Mouse (Mus musculus) small intestine, adult 2 months (tissue): Measurements from ENCODE around the gene Stat1. TPM values are rescaled to one million over a fixed set of nuclear protein-coding genes. Genes with fewer than 3 reads are reported as not detected.

ENCODE experiments used
- H3K27ac ChIP-seq: fragments of 200-500 bp; 2 replicates; pipeline ENCODE4 v1.5.1; 2012; ENCODE audit warnings: low read depth, low read length, control low read depth, inconsistent platforms; ENCODE audit not compliant: insufficient read depth
- H3K27me3 ChIP-seq: fragments of 200-500 bp; 2 replicates; pipeline ENCODE4 v1.6.1; 2012; ENCODE audit warnings: mild to moderate bottlenecking, moderate library complexity, low read length, inconsistent platforms; ENCODE audit not compliant: control insufficient read depth, insufficient read depth
- H3K36me3 ChIP-seq: fragments of 200-500 bp; 2 replicates; pipeline ENCODE4 v1.6.1; 2012; ENCODE audit warnings: mild to moderate bottlenecking, low read length, control low read depth, inconsistent platforms; ENCODE audit not compliant: control insufficient read depth, insufficient read depth
- H3K4me1 ChIP-seq: fragments of 200-500 bp; 2 replicates; pipeline ENCODE4 v1.6.1; 2012; ENCODE audit warnings: low read length, inconsistent platforms, mixed read lengths; ENCODE audit not compliant: control insufficient read depth, insufficient read depth, insufficient read length
- H3K4me3 ChIP-seq: fragments of 200-500 bp; 2 replicates; pipeline ENCODE4 v1.5.1; 2012; ENCODE audit warnings: low read depth, mild to moderate bottlenecking, control low read depth, inconsistent platforms, low read length, moderate library complexity
- CTCF ChIP-seq: fragments of 200-500 bp; IDR thresholded peaks from 2 replicates; pipeline ENCODE4 v1.5.1; 2012; ENCODE audit warnings: low read depth, mild to moderate bottlenecking, control low read depth, inconsistent platforms, low read length, moderate library complexity, mixed read lengths; ENCODE audit not compliant: insufficient replicate concordance, insufficient read length; ENCODE audit errors: extremely low read depth
- POLR2A ChIP-seq: fragments of 200-500 bp; IDR thresholded peaks from 2 replicates; pipeline ENCODE4 v1.6.1; 2012; ENCODE audit warnings: low read depth, mild to moderate bottlenecking, control low read depth, inconsistent platforms, low read length, moderate library complexity
- WGBS: fragments of 180-500 bp; shearing (Covaris S2); methylation state at CpG from one replicate; pipeline ENCODE4 v1.1.7; 2018; 5-methylcytosine and 5-hydroxymethylcytosine counted together
- polyA plus RNA-seq: library from polyadenylated mRNA; depleted of rRNA; stranded (reverse); fragments of >200 nt; gene quantifications from 2 replicates; pipeline ENCODE4 v1.2.3, GENCODE M21; 2012; rRNA removed

Gene Stat1
- 26.3 and 87.0 TPM in 2 replicates for polyA plus RNA-seq

DNA sequence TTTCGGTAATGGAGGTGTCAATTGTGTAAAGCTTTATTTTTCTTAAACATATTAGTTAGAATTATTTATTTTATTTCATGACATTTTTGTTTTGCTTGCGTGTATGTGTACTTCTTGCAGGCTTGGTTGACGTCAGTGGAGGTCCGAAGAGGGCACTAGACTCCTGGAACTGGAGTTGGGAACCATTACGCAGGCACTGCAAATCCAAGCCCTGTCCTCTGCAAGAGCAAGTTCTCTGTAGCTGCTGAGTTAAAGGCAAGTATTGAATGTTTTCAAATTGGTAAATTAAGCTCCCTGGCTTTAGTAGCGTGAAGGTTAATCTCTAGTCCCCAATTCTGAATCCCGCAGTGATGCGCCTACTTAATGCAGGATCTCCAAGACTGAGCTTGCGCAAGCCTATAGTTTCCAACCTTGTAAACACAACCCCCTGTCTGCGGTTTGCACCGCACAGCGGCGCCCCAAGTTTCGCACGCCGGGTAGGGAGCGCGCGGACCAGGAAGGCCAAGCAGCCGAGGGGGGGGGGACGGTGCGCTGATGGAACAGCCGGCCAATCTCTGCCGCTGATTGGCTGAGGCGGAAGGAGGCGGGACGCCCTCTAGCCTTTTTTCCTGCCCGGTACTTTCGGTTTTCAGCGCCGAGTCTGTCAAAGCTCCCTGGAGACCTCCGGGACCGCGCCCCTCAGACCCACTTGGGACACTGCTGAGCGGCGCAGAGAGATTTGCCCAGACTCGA lies at the start of gene Stat1:
TSS of gene Stat1 (plus strand) at position 581 of the 732 bp plus-strand sequence.
- no peaks in the 10 kb centered on the region for H3K27me3 ChIP-seq
- peak; percentile 83 for TF ChIP-seq POLR2A
- 0 out of 2 replicates have a peak, but pooled peaks have one; percentile 34 for TF ChIP-seq CTCF
- H3K36me3 ChIP-seq: peaks cover 22% of the 10 kb centered on the region
- peak within 1 kb of the TSS; percentile 99 for H3K4me3 ChIP-seq
- WGBS: 3% methylated on average over 37 of the region's 37 CpGs
- peak within 1 kb of the TSS; percentile 91 for H3K27ac ChIP-seq
- peaks cover 11% of the 10 kb centered on the region for H3K4me1 ChIP-seq

DNA sequence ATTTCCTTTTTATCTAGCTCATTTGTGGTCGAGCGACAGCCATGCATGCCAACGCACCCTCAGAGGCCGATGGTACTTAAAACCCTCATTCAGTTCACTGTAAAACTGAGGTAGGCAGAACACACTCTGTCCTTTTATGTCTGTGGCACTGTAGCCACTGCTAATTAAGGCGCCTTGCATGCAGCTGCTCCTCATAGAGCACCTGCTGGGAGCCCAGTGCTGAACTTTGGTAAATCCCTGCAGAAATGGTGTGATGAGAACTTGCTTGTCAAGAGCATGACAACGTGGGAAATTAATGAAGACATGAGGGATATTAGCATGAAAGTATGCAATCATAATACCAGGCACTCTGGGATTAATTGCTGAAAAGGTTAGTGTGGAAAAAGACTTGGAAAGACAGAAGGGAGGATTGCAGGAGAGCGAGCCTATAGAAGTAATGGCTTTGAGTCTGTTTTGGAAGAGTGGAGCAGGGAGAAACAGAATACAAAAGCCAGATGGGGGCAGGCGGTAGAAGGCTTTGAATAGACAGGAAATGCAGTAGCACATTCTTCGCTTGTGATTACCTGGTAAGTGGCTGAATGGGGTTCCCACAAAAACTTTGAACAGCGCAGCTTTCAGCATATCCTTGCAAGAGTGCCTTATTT lies 39.4 kb upstream of the Stat1 start:
- H3K27ac ChIP-seq: no peak overlapping the region
- no peaks in the 10 kb centered on the region for H3K27me3 ChIP-seq
- H3K4me3 ChIP-seq: no peak overlapping the region
- no peaks in the 10 kb centered on the region for H3K4me1 ChIP-seq
- TF ChIP-seq POLR2A: no peak
- no peak for TF ChIP-seq CTCF
- 47% methylated on average over 10 of the region's 10 CpGs for WGBS
- H3K36me3 ChIP-seq: 0 out of 2 replicates have a peak, but pooled peaks cover 1% of the 10 kb centered on the region

DNA sequence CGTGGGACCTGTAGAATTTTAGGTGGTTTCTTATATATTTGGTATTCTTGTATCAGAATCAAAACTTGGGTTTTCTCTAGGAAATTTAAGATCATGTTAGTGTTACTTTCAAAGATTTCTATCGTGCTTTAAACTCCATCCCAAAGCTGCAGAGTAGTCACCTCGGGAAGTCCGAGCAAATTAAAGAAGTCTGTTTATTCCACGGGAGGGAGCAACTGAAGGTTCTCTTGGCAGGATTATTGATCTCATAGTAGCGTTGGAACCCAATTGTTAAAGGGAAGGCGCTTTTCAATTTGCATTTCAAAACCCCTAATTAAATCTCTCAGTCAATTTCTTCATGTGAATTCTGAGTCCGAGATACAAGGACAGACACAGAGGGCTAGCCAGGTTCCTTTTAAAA lies 38.9 kb upstream of the Stat1 start:
- Histone ChIP-seq H3K27me3 (no peaks in the 10 kb centered on the region), H3K4me1 (no peaks in the 10 kb centered on the region), H3K27ac (no peak overlapping the region), H3K36me3 (0 out of 2 replicates have a peak, but pooled peaks cover 1% of the 10 kb centered on the region), H3K4me3 (no peak overlapping the region)
- 58% methylated on average over 8 of the region's 8 CpGs for WGBS
- TF ChIP-seq POLR2A: no peak
- TF ChIP-seq CTCF: no peak

DNA sequence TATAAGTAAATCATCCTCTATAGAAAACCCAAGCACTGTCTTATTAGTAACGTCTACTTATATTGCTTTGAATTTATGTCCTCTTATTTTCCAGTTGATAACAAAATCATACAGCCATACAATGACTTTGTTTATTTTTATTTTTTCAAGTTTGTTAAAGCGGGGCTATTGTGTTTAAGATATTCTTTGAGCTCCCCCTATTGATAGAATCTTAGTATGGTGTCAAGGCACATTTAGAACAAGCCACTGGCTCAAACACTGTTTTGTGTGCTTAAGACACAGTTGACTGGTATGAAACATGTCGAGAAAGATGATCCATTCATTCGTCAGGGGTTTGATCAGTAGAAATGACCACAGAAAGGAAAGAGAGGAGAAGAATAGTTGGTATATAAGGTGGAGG lies 33.0 kb upstream of the Stat1 start:
- TF ChIP-seq POLR2A: no peak
- TF ChIP-seq CTCF: no peak
- Histone ChIP-seq H3K36me3 (0 out of 2 replicates have a peak, but pooled peaks cover 1% of the 10 kb centered on the region), H3K4me1 (no peaks in the 10 kb centered on the region), H3K27ac (no peak overlapping the region), H3K4me3 (no peak overlapping the region), H3K27me3 (no peaks in the 10 kb centered on the region)
- WGBS: 16% methylated on average over 4 of the region's 4 CpGs

DNA sequence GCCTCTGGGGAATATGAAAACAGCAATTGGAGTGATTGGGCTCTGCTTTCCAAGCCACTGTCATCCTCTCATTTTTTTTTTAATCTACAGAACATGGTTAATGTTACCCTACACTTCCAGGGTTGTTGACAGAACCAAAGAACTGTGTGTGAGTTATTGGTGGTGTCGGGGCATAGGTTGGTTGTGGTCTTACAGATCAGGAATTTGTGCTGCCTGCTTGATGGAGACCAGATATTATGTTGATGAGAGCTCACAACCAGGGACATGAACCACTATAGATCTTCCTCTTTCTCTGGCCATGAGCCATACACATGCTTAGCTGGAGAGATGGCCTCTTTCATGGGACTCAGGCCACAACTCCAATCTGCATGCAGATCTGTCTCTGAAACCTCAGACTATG lies 32.1 kb upstream of the Stat1 start:
- H3K4me1 ChIP-seq: no peaks in the 10 kb centered on the region
- no peaks in the 10 kb centered on the region for H3K27me3 ChIP-seq
- H3K4me3 ChIP-seq: no peak overlapping the region
- 0 out of 2 replicates have a peak, but pooled peaks cover 1% of the 10 kb centered on the region for H3K36me3 ChIP-seq
- TF ChIP-seq CTCF (no peak), POLR2A (no peak)
- 86% methylated on average over 1 of the region's 1 CpGs for WGBS
- H3K27ac ChIP-seq: no peak overlapping the region

DNA sequence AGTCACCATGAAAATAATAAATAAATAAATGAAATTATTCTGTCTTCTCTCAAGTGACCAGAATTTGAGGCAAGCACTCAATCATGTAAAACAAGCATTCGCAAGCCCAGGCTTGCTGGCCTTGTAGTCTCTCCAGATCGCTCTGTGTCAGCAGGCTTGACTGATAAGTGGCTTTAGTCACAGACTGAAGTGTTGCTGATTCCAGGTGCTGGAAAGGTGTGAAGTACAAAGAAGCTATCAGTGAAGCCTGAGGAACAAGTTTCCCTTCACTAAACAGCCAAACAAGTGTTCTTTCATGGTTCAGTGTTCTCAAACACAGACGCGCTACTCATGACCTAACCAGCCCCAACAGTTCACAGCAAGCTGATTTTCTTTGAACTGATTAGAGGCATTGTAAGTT lies 30.6 kb upstream of the Stat1 start:
- no peak for TF ChIP-seq POLR2A
- no peak for TF ChIP-seq CTCF
- Histone ChIP-seq H3K36me3 (0 out of 2 replicates have a peak, but pooled peaks cover 1% of the 10 kb centered on the region), H3K4me1 (no peaks in the 10 kb centered on the region), H3K4me3 (no peak overlapping the region), H3K27ac (no peak overlapping the region), H3K27me3 (no peaks in the 10 kb centered on the region)
- WGBS: 82% methylated on average over 4 of the region's 4 CpGs

DNA sequence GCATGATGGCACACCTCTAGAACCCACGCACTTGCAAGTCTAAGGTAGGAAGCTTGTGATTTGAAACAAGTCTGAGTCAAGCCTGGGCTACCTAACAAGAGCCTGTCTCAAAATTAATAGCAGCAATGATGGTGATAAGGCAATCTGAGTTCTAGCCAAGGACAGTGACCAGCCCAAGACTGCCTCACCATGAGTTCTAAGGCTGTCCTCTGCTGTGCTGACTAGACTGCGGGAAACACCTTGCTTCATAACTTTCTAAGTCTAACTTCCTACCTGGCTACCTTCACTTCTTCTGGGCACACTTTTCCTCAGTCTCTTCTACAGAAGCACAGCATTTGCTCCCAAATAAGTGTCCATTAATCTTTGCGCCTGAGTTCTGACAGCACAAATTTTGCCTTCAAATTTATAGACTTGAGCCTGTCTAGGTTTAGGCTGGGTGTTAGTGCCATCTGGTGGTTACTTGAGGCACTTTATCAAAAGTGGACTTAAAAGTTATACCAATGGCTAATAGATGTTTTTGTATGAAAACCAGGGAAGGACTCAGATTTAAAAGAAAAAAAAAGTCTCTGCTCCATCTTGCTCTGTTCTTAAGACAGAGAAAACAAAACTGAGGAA lies 20.5 kb upstream of the Stat1 start:
- 79% methylated on average over 3 of the region's 3 CpGs for WGBS
- Histone ChIP-seq H3K4me3 (no peak overlapping the region), H3K4me1 (no peaks in the 10 kb centered on the region), H3K27me3 (no peaks in the 10 kb centered on the region), H3K36me3 (no peaks in the 10 kb centered on the region), H3K27ac (no peak overlapping the region)
- TF ChIP-seq CTCF (no peak), POLR2A (no peak)
